In the genomic region with DNA sequence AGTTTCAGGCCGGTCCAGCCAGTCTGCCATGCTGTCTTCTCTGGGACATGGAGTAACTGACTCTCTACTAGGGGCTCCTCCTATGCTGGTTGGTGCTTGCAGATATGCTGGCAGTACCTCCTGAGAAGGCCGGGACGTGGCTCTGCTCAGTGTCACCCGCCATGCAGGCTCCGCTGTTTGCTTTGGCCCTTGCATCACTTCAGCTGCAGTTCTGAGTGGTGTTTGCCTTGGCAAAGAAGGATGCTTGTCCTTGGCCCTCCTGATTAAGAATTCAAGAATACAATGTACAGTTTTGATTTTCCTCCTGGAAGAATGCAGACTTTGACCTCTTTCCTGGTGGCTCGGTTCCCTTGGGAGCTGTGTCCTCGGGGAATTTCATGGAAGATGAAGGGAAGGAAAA, we compare ENCODE assay signal across 8 mouse cellular contexts. TPM values are rescaled to one million over a fixed set of nuclear protein-coding genes. Genes with fewer than 3 reads are reported as not detected.
A peak's percentile ranks its signal among the peaks of the same experiment; 100 is the strongest.
DNase-seq lines count a peak whose midpoint lies in the region; ATAC-seq and TF ChIP-seq lines count a peak whose summit lies in the region.

No protein-coding gene starts in this region.

- H3K27me3 ChIP-seq in limb, embryonic 13.5 days = peaks cover 6% of the 10 kb centered on the region; the same call in 1 of the 2 replicates
- peaks cover 29% of the 10 kb centered on the region for H3K27me3 ChIP-seq in limb, embryonic 10.5 days (ENCODE audit: low read depth, poor library complexity, severe bottlenecking)
- no peaks in the 10 kb centered on the region for H3K27me3 ChIP-seq in myocyte (ENCODE audit: control insufficient read depth, insufficient read depth, insufficient read length)

- peak overlapping the region; percentile 99 for H3K4me2 ChIP-seq in limb, embryonic 13.5 days (replicated peaks)
- peak overlapping the region; percentile 83 for H3K4me2 ChIP-seq in myocyte (ENCODE audit: low read depth)

- H3ac ChIP-seq in myocyte (ENCODE audit: control insufficient read depth, insufficient read length) = no peak overlapping the region

- no peak overlapping the region for H3K27ac ChIP-seq in limb, embryonic 13.5 days
- H3K27ac ChIP-seq in limb, embryonic 10.5 days = no peak overlapping the region

- DNase-seq in limb, embryonic 10.5 days (ENCODE audit: low spot score) = no peak
- DNase-seq in fat pad, adult 2 months (ENCODE audit: extremely low read depth, low read depth, low spot score) = peak; percentile 88
- DNase-seq in kidney, adult 8-10 months = peak; percentile 50 to 66
- no peak for DNase-seq in layer of hippocampus, adult 18-20 months (ENCODE audit: low spot score in 2 of 2)
- DNase-seq in layer of hippocampus, adult 8-10 months (ENCODE audit: low spot score in 2 of 2) = no peak
- no peak for DNase-seq in layer of hippocampus, adult 9-10 months (ENCODE audit: low spot score)

- ATAC-seq in limb, embryonic 13.5 days (ENCODE audit: low FRiP score, low read depth) = no peak

- no peak for TF ChIP-seq POLR2A in myocyte (IDR thresholded peaks at IDR 0.05; ENCODE audit: insufficient read length, low read depth)

- WGBS in limb, embryonic 13.5 days = 83% methylated on average over 7 of the region's 7 CpGs
- WGBS in limb, embryonic 10.5 days = 88% methylated on average over 7 of the region's 7 CpGs

- H3K79me2 ChIP-seq in myocyte (ENCODE audit: control insufficient read depth, insufficient read depth) = peaks cover 74% of the 10 kb centered on the region

- H3K4me3 ChIP-seq in limb, embryonic 13.5 days = 0 out of 2 replicates have a peak overlapping the region, but pooled peaks have one; percentile 4
- H3K4me3 ChIP-seq in limb, embryonic 10.5 days = no peak overlapping the region
- H3K4me3 ChIP-seq in myocyte = peak overlapping the region; percentile 47

- H3K4me1 ChIP-seq in limb, embryonic 13.5 days = peaks cover 44% of the 10 kb centered on the region
- peaks cover 56% of the 10 kb centered on the region for H3K4me1 ChIP-seq in limb, embryonic 10.5 days

- no peak overlapping the region for H3K9ac ChIP-seq in limb, embryonic 13.5 days

- no peaks in the 10 kb centered on the region for H3K9me3 ChIP-seq in limb, embryonic 13.5 days
- no peaks in the 10 kb centered on the region for H3K9me3 ChIP-seq in limb, embryonic 10.5 days (replicated peaks)

- H3K36me3 ChIP-seq in limb, embryonic 13.5 days = no peaks in the 10 kb centered on the region
- H3K36me3 ChIP-seq in limb, embryonic 10.5 days = no peaks in the 10 kb centered on the region
- H3K36me3 ChIP-seq in myocyte (ENCODE audit: control insufficient read depth, insufficient read depth) = no peaks in the 10 kb centered on the region

TF ChIP-seq in myocyte, 11 proteins besides CTCF, POLR2A, EP300 and RAD21:
- TF ChIP-seq MYOD1 (IDR thresholded peaks at IDR 0.05; ENCODE audit: control insufficient read depth in 1 of 3, insufficient read length in 2 of 3, low read depth in 2 of 3) (no peak), MYOG (IDR thresholded peaks at IDR 0.05; ENCODE audit: control insufficient read depth in 1 of 3, insufficient read depth in 1 of 3, insufficient read length in 2 of 3, low read depth in 2 of 3) (no peak), REST (IDR thresholded peaks at IDR 0.05; ENCODE audit: insufficient read depth, insufficient read length) (no peak), MAX (IDR thresholded peaks at IDR 0.05; ENCODE audit: low read depth) (no peak), TCF3 (IDR thresholded peaks at IDR 0.05; ENCODE audit: insufficient read length, low read depth) (no peak), POLR2AphosphoS2 (IDR thresholded peaks at IDR 0.05; ENCODE audit: insufficient read length, low read depth) (no peak), USF1 (IDR thresholded peaks at IDR 0.05; ENCODE audit: low read depth) (no peak), E2F4 (IDR thresholded peaks at IDR 0.05; ENCODE audit: insufficient read depth) (no peak), TCF12 (IDR thresholded peaks at IDR 0.05; ENCODE audit: insufficient read depth, poor library complexity, severe bottlenecking) (no peak), CEBPB (IDR thresholded peaks at IDR 0.05; ENCODE audit: insufficient read depth, poor library complexity, severe bottlenecking) (no peak), SRF (IDR thresholded peaks at IDR 0.05; ENCODE audit: control insufficient read depth, insufficient read length, low read depth) (no peak)

RNA-seq across cellular contexts. Expression of gene Baiap2, which starts 2.8 kb away (rescaled TPM):
- 16.6 and 16.8 TPM in 2 replicates for polyA plus RNA-seq in limb, embryonic 13.5 days (2015; fragmentation: Nextera tagmentation; extraction: Ambion mirVana)
- 13.3 and 13.8 TPM in 2 replicates for polyA plus RNA-seq in limb, embryonic 10.5 days (2016; fragmentation: Nextera tagmentation; extraction: Ambion mirVana)
- polyA plus RNA-seq in myocyte (2012; fragmentation: generic; extraction: Trizol) = 23.0 TPM
- total RNA-seq in layer of hippocampus, adult 18-20 months (2021) = 100 to 1,000 TPM; 257 to 261 TPM
- 100 to 1,000 TPM; 170 to 244 (median 215) TPM for total RNA-seq in layer of hippocampus, adult 8-10 months (2022)

RNA-seq across cellular contexts. Expression of gene Chmp6, which starts 32.1 kb away (rescaled TPM):
- 112 TPM in 2 replicates for polyA plus RNA-seq in limb, embryonic 13.5 days (2015; fragmentation: Nextera tagmentation; extraction: Ambion mirVana)
- polyA plus RNA-seq in limb, embryonic 10.5 days (2016; fragmentation: Nextera tagmentation; extraction: Ambion mirVana) = 123 and 127 TPM in 2 replicates
- polyA plus RNA-seq in myocyte (2012; fragmentation: generic; extraction: Trizol) = 60.5 TPM
- 10 to 100 TPM; 33.7 to 36.0 TPM for total RNA-seq in layer of hippocampus, adult 18-20 months (2021)
- total RNA-seq in layer of hippocampus, adult 8-10 months (2022) = 10 to 100 TPM; 31.5 to 39.5 (median 37.3) TPM

Comparison
In these comparisons a context has a peak if more than half of its experiments do, and no peak if none do; other contexts are left out.
1. DNase-seq: peak in fat pad, adult 2 months (single experiment) and kidney, adult 8-10 months (2 of 2); none in limb, embryonic 10.5 days (single experiment), layer of hippocampus, adult 18-20 months (0 of 2), layer of hippocampus, adult 8-10 months (0 of 2) and layer of hippocampus, adult 9-10 months (single experiment).